Mouse (Mus musculus): ENCODE measurements around the gene Lpar2.

Lpar2 gene

DNA sequence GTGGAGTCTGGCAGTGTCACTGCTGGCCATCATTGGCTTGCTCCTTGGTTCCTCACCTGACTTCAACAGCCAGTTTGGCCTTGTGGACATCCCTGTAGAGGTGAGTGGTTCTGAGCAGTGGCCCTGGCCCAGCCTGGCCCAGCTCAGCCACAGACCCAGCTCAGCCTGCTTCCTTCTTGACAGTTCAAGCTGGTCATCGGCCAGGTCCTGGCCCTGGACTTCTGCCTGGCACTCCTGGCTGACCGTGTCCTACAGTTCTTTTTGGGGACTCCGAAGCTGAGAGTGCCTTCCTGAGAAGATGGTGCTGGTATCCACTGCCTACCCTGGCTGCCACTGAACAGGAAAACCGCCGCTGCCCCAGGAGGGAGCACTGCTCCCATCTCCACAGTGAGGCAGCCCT, 15.0 kb upstream of the Lpar2 start:
- no peak for DNase-seq (ENCODE audit: low spot score)

DNA sequence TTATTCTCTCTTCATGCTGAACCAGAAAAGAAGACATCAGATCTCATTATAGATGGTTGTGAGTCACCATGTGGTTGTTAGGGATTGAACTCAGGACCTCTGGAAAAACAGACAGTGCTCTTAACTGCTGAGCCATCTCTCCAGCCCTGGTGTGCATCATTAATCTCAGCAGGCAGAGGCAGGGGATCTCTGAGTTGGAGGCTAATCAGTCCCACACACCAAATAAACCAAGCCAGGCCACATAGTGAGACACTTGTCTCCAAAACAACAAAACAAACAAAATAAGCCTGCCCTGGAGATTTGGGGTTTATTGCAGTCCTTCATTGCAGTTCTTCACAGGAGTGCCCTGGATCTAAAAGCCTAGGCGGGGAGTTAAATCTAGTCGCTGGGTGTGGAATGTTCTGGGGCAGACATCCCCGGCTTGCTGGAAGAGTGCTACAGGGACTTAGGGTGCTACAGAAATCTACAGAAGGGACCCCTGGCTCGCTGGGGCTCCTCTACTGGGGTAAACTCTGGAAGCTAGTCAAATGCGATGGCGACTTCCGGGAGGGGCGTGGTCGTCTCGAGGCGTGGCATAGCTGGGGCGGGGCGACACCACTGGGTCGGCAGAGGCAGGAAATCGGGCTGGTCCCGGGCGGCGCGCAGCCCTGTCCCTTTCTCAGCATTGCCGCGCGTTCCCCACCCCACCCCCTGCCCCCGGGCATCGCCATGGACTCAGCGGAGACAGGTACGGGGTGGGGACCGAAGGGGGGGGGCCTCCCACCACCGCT, 13.9 kb upstream of the Lpar2 start, which contains the start of gene Gmip:
Gene Gmip, plus strand, starts transcription at position 586 of the 770 bp plus-strand sequence.
- DNase-seq (ENCODE audit: low spot score), result peak; percentile 63

DNA sequence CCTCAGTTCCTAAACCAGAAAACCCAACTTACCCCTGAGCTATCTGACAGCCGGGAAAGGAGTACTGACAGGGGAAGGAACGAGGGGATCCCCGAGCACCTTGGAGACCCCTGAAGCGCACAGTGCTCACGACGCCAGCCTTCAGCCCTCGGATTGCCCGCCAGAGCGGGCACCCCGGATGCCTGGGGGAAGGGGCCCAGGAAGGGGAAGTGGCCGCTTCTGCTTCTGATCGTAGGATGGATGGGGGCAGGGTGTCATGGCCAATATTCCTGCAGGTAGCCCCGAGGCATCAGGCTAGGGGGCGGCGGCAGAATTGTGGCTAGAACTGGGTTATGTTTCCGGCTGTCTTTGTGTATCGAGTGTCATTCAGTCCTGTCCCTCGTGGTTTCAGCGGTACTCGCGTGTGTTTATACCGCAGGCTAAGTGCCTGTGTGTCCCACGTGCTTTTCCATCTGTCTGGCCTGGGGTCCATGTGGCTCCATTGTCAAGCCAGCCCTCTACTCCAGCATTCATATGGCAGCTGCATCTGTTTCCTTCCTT, 13.3 kb upstream of the Lpar2 start:
- DNase-seq (ENCODE audit: low spot score), result no peak

DNA sequence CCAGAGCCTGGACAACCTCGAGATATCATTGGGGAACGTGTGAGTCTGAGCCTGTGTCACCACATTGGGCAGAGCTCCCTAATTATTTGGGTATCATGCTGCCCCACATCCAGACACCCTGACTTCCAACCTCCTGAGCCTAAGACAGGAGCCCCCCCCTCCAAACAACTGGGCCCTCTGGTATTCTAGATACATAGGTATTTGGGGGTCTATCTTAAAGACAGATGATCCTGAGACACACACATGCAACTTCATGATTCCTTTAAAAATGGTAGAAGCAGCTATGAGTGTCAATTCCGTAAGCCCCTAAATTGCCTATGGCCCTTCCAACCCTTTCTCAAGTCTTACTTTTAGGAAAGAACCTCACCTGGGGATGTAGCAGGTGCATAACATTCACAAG, 12.4 kb upstream of the Lpar2 start:
- no peak for DNase-seq (ENCODE audit: low spot score)

DNA sequence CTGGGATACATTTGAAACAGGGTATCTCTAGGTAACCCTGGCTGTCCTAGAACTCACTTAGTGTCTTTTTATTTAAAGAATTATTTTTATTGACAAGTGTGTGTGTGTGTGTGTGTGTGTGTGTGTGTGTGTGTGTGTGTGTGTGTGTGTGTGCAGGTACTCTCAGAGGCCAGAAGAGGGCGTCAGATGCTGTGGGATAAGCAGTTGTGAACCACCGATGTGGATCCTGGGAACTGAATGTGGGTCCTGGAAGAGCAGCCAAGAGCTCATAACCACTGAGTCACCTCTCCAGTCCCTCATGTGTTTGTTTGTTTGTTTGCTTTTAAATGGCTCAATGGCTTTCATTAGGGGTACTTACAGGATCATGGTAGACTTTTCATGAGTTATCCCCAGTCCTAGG, 7.3 kb upstream of the Lpar2 start:
- no peak for DNase-seq (ENCODE audit: low spot score)

DNA sequence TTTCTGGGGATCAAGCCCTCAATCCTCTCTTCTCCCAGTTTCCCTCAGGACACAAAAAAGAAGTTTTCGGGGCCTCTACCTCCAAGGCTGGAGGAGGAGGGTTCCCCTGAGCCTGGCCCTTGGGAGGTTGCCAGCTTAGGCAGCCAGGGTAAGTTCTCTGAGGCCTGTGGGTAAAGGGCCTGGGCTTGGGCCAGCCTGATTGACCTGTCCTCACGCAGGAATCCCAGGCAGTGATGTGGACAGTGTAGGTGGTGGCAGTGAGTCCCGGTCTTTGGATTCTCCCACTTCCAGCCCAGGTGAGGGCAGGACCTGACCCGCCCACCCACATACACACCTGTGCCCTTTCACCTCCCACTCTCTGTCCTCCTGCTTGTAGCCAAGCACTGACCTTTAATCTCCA, 6.8 kb upstream of the Lpar2 start:
- no peak for DNase-seq (ENCODE audit: low spot score)

DNA sequence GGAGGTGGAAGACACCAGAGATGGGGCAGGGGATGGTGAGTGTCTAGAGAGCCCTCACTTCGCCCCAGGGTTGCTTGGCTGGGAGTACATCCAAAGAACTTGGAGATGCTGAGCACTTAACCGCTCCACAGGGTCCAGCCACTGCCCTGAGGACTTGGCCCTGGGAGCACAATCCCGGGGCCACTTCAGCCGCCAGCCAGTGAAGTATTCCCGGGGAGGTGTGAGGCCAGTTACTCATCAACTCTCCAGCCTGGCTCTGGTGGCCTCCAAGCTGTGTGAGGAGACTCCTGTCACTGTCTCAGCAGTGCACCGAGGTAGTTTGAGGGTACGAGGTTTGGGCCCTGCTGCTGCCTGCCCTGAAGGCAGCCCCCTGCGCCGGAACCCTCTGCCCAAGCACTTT, 1.8 kb upstream of the Lpar2 start:
- DNase-seq (ENCODE audit: low spot score), result no peak

DNA sequence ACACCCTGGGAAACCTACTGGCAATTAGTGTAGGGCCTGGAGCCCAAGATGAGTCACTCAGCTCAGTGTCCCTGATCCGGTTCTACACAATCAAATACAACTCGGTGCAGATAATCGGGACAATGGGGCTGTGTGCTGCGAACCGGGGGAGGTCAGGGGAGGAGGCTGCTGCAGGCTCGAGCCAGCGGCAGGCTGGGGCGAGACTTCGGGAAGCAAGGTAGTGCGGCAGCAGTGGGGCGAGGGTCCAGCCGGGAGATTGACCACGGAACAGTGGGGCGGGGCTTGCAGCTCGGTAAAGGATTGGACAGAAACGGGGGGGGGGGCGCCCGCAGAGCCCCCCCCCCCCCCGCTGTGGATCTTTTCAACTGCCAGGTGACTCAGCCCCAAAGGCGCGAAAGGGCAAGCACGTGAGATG, 251 bp upstream of the Lpar2 start:
- no peak for DNase-seq (ENCODE audit: low spot score)

DNA sequence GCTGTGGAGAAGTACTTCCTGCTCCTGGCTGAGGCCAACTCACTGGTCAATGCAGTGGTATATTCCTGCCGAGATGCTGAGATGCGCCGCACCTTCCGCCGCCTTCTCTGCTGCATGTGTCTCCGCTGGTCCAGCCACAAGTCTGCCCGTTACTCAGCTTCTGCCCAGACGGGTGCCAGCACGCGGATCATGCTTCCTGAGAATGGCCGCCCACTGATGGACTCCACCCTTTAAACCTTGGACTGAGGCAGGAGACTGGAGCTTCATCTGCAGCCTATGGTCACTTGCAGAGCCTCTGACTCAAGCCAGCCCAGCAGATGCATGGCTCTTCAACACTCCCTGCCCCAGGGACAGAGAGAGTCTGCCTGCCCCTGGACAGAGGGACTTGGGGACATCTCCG, 4.1 kb downstream of the Lpar2 start:
- no peak for DNase-seq (ENCODE audit: low spot score)

DNA sequence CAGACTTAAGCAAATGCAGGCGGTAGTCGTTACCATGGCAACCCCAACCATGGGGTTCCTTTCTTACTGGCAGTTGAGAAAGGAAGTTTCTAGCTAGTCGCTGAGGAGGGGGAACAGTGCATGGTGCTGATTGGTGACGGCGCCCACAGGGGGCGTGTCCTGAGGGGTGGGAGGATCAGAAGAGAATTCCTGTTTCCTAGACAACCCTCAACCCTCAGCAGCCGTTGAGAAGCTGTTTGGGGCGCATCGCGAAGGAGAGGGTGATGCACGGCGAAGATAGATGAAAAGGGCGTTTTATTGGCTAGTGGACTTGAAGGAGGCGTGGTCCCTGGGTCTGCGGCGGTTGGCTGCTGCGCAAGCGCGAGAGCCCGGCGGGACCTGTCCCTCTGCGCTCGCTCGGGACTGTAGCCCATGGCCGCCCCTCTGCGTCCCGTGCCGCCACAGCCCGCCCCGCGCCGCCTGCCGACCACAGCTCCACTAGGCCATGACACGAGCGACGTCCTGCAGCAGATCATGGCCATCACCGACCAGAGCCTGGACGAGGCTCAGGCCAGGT, 10.1 kb downstream of the Lpar2 start, which contains the start of gene Pbx4:
Gene Pbx4, plus strand, starts transcription at position 194 of the 556 bp plus-strand sequence.
- DNase-seq (ENCODE audit: low spot score), result peak; percentile 72

DNA sequence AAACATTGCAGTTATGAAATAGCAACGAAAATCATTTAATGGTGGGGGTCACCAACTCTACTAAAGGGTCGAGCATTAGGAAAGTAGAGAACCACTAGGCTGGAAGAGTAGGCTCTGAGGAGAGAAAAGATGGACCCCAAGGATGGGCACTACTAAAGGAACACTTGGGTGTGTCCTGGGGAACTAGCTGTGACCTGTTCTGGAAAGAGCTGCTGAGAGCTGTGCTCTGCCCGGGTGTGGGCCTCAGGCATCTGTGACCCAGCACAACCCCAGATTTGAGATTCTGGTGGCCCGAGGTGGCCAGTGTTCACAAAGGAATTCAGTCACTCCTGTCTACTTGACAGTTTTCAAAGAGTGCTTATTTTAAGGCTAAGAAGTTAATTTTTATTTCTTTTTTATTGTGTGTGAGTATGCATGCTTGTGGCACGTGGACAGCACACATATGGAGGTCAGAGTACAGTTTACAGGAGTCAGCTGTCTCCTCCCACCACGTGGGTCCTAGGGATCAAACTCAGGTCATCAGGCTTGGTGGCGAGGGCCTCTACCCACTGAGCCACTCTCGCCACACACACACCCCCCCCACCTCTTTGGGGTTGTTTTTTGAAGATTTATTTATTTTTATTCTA, 14.9 kb downstream of the Lpar2 start:
- DNase-seq (ENCODE audit: low spot score), result no peak

DNA sequence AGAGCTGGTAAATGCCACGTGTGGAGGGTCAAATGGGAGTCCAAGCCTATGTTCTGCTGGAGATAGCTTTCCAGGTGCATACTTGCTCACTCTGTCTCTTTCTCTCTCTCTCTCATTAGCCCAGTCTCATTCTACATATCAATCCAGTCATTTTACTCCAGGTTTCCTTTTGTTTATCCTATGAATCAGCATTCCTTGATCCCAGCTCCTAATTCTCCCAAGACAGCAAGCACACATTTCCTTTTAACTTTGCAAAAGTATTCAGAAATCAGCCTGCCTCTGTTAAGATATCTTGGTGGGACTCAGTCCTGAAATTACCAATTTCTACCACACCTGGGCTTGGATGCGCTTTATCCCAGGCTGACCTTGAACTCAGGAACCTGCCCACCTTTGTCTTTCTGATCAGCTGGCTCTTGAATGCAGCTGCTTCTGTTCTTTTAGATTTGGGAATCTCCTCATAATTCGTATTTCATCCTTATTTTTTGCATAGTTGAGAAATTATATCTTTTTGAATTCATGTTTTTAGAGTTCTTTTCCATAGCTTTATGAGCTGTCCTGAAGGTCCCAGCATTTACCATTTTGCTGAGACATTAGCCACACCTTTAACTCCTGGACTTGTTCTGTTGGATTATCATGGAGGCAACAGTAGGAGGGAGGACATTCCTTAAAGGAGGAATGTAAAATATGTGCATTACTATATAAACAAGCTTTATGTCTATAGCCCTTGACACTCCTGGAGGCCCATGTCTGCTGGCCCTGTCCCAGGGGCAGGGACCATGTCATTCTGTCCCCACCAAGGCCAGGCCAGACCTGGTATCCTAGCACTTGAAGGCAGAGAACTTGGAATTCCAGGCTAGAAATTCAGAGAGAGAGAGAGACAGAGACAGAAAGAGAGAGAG, 25.2 kb downstream of the Lpar2 start:
- DNase-seq (ENCODE audit: low spot score), result no peak

DNA sequence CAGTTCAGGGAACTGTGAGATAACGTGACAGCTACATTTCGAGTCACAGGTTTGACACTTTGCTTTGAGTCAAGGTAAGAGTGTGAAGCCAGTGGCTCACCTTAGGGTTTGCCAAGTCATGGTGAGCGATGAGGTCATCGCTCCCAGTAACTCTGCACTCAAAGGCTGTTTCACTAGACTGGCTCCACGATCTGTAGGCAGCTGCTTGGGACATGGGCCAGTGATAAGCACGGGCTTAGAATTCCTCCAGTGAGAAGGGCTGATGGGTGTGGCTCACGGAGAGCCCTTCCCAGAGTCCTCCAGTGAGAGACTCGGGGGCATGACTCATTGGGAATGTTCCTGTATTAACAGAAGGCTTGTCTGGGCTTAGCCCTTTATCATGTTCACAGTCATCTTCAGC, 26.7 kb downstream of the Lpar2 start:
- DNase-seq (ENCODE audit: low spot score), result peak; percentile 19

DNA sequence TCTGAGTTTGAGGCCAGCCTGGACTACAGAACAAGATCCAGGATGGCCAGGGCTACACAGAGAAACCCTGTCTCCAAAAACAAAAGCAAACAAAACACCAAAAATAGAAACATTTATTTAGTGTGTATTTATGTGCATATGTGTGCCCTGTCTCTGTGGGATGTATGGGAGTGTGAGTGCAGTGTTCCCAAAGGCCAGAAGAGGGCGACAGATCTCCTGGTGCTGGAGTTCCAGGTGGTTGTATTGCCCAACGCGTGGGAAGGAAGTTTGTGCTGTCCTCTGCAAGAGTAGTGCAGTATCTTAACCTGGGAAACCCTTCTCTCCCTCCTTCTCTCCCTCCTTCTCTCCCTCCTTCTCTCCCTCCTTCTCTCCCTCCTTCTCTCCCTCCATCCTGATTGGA, 27.7 kb downstream of the Lpar2 start:
- peak; percentile 23 for DNase-seq (ENCODE audit: low spot score)

DNA sequence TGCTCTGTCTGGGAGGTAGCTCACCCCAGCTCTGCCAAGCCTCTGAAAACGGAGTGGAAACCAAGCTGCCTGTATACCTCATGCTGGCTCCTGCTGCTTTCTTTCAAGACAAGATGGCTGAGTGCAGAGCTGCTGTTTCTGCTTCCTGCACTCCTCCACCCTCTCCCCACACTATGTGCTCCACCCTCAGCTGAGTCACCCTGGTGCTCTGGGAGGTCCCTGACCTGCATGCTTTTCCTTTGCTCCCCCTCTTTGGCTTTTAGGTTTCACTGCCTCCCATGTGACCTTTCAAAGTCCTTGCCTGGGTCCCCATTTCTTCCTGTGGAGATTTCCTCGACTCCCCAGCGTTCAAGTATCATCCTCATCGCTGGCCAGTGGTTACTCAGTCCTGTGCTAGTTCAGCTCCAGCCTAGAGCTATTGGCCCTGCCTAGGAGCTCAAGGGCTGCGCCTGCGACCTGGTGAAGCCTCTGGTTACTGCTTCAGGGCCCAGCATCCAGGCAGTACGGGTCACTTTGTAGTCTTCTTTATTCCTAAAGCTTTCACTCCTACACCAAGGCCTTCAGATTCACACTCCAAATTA, 28.8 kb downstream of the Lpar2 start:
- DNase-seq (ENCODE audit: low spot score), result peak; percentile 51

DNA sequence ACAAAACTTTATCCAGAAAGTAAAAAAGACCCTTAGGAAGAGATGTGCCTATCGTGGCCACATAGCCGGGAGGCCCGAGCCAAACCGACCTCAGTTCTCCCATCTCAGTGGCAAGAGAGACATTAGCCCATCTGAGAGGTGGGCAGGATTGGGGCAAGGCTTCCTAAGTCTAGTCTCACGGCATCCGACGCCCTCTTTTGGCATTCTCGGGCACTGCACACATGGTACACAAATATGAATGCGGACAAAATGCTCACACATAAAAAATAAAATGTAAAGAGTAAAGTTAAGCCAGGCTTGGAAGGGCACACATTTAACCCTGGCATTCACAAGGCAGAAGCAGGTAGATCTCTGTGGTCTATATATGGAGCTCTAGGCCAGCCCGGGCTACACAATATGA, 31.6 kb downstream of the Lpar2 start:
- DNase-seq (ENCODE audit: low spot score), result no peak

DNA sequence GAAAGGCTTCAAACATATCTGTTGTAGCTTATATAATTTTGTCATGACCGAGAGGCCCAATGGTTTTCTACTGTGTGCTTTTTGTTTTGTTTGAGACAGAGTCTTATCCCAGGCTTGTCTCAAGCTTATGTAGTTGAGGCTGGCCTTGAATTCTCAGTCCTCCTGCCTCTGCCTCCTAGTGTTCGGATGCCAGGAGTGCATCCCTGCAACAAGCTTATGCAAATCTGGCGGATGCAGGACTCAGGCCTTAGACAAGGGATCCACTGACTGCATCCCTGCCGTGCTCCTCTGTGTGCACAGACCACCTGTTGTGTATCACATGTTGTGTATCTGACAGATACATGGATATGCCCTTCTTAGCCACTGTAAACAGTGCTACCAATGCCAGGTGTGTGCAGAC, 38.6 kb downstream of the Lpar2 start:
- no peak for DNase-seq (ENCODE audit: low spot score)

DNA sequence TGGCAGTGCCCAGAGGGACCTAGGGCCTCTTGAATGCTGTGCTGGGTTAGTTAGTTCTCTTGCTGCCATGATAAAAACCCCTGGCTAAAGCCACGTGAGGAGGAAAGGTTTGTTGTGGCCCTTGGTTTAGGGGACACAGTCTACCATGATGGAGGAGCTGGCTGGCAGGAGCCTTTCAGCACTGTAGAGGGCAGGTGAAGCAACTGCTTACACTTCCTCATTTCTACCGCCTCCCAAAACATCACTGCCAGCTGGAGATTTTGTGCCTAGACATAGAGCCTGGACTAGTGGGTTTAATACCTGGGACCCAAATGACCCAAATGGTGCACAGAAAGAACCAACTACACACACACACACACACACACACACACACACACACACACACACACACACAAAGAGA, 39.0 kb downstream of the Lpar2 start:
- DNase-seq (ENCODE audit: low spot score), result no peak

DNA sequence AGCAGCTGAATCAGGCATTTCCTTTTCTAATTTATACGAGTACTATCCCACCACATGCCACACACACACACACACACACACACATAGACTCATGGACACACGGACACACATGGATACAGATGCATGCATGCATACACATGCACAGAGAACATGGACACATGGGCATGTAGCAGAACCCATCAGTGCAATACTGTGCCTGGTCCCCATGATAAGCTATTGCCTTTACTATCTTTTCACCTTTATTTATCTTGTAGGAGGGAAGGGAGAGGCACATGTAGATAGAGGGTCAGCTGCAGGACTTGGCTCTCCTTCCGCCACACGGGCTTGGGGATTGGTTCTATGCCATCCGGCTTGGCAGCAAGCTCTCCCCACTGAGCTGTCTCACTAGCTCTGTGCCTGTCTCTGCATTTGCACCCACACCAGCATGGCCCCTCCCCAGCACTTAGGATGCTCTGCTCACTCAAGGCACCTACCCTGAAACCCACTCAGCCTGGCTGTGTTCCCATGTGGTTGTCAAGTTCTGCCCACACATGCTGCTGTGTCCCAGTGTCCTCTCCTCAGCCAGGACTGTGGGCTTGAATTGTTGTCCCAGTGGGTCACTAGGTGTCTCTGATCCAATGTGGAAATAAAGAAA, 41.3 kb downstream of the Lpar2 start:
- DNase-seq (ENCODE audit: low spot score), result no peak

DNA sequence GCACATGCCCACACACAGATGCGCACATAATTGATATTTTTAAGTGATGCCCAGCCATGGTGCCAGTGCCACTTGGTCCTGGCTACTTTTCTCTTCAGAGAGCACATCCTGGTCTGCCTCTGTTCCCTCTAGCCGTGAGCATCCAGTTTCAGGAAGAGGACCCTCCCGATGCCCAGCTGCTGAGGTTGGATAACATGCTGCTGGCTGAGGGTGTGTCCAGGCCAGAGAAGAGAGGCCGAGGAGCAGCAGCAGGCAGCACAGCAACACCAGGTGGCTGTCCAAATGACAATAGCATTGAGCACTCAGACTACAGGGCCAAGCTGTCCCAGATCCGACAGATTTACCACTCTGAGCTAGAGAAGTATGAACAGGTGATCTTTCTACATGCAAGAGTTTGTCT, 42.0 kb downstream of the Lpar2 start:
- DNase-seq (ENCODE audit: low spot score), result no peak

DNA sequence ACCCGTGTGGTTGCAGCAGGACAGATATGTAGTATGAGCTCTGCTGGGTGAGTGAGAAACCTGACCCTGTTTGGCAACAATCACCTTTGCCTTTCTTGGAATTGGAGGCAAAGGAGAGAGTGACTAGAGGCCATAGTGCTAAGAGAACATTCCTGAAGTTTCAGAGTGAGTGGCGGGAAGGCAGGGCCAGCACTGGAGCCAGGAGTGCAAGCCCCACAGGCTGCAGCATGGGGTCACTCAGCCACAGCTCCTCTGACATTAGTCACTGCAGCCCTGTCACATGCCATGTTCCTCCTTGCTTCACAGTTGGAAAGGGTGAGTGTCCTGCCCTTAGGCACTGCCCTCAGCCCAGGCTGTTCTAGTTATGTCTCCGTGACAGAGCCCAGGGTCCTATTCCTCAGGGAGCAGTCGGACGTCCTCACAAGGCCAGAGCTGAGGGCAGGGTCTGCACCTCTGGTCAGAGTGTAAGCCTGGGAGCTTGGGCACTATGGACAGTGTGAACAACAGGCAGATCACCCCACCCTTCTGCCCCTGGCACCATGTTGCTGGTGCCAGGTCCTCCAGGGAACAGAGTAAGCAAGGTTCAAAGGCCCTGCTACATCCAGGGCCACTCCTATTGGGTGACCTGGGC, 45.6 kb downstream of the Lpar2 start:
- no peak for DNase-seq (ENCODE audit: low spot score)
